15 mouse cellular contexts compared by ENCODE assay signal in genomic region chr17:9773744-9774143, GRCm38 (mm10).
A peak's percentile ranks its signal among the peaks of the same experiment; 100 is the strongest.
DNase-seq lines count a peak whose midpoint lies in the region; ATAC-seq and TF ChIP-seq lines count a peak whose summit lies in the region.
"Had no signal": no experiment of that assay in that cellular context is flagged by ENCODE, and none has a peak within 500 bp of the region (broad histone marks: within the 10 kb centered on the region; RNA-seq: fewer than 3 reads in every experiment).

No protein-coding gene starts in this region.

- WGBS in forebrain, embryonic 10.5 days, result 85% methylated on average over 2 of the region's 2 CpGs
- whole genome bisulfite sequencing in forebrain, embryonic 12.5 days, result 80% methylated on average over 2 of the region's 2 CpGs
- 78% methylated on average over 2 of the region's 2 CpGs for WGBS in kidney, adult 2 months
- 79% methylated on average over 2 of the region's 2 CpGs for WGBS in kidney, embryonic 16.5 days

- TF ChIP-seq CTCF in kidney, adult 2 months (conservative IDR thresholded peaks at IDR 0.05; ENCODE audit: insufficient read depth, insufficient read length, low read depth, low read length), result no peak
- TF ChIP-seq CTCF in testis, adult 2 months (IDR thresholded peaks at IDR 0.05; ENCODE audit: control insufficient read depth, insufficient read depth, insufficient replicate concordance, low read depth, low read length), result no peak

- no peaks in the 10 kb centered on the region for H3K9me3 ChIP-seq in forebrain, embryonic 10.5 days
- no peaks in the 10 kb centered on the region for H3K9me3 ChIP-seq in forebrain, embryonic 12.5 days
- H3K9me3 ChIP-seq in kidney, embryonic 16.5 days (ENCODE audit: low read length), result no peaks in the 10 kb centered on the region

- no peak for TF ChIP-seq POLR2A in kidney, adult 2 months (IDR thresholded peaks at IDR 0.05; ENCODE audit: low read depth, low read length)
- TF ChIP-seq POLR2A in testis, adult 2 months (IDR thresholded peaks at IDR 0.05; ENCODE audit: control insufficient read depth, low read depth, low read length), result no peak

- peak overlapping the region; percentile 87; the same call in 1 of the 2 replicates for H3K27ac ChIP-seq in forebrain, embryonic 10.5 days
- H3K27ac ChIP-seq in forebrain, embryonic 12.5 days, result no peak overlapping the region
- H3K27ac ChIP-seq in kidney, adult 2 months (ENCODE audit: insufficient read depth, low read depth, low read length), result no peak overlapping the region
- H3K27ac ChIP-seq in kidney, embryonic 16.5 days (ENCODE audit: low read length), result no peak overlapping the region
- H3K27ac ChIP-seq in testis, adult 2 months (ENCODE audit: control insufficient read depth, insufficient read depth, low read depth, low read length), result no peak overlapping the region
- H3K27ac ChIP-seq: liver, embryonic 14.5 days had no signal

- no peaks in the 10 kb centered on the region for H3K36me3 ChIP-seq in forebrain, embryonic 10.5 days (replicated peaks)
- no peaks in the 10 kb centered on the region for H3K36me3 ChIP-seq in forebrain, embryonic 12.5 days (replicated peaks)
- no peaks in the 10 kb centered on the region for H3K36me3 ChIP-seq in kidney, adult 2 months (ENCODE audit: control insufficient read depth, insufficient read depth, low read length)
- no peaks in the 10 kb centered on the region for H3K36me3 ChIP-seq in kidney, embryonic 16.5 days (ENCODE audit: insufficient read depth, low read length)
- no peaks in the 10 kb centered on the region for H3K36me3 ChIP-seq in testis, adult 2 months (ENCODE audit: control insufficient read depth, insufficient read depth, low read length)

- ATAC-seq in forebrain, embryonic 12.5 days (ENCODE audit: low FRiP score), result no peak
- no peak for ATAC-seq in kidney, embryonic 16.5 days (ENCODE audit: low FRiP score, low TSS enrichment)

- no peak for DNase-seq in forebrain, embryonic 10.5 days (ENCODE audit: extremely low spot score, low spot score)
- peak; percentile 36 for DNase-seq in kidney, adult 2 months
- no peak for DNase-seq in testis, postnatal 10 days (ENCODE audit: low spot score)
- no peak for DNase-seq in adrenal gland, adult 8-10 months
- DNase-seq in right cerebral cortex, postnatal 25 days, result no peak
- DNase-seq: adrenal gland, postnatal 36 days; cerebellum, adult 2 months; gastrocnemius, postnatal 25 days; kidney, postnatal 10 days; retina, postnatal 1 day; thymus, adult 2 months had no signal

- H3K4me1 ChIP-seq in forebrain, embryonic 10.5 days, result peaks cover 38% of the 10 kb centered on the region
- H3K4me1 ChIP-seq in forebrain, embryonic 12.5 days, result peaks cover 34% of the 10 kb centered on the region
- H3K4me1 ChIP-seq in kidney, adult 2 months (ENCODE audit: control insufficient read depth, insufficient read depth, low read length), result 0 out of 2 replicates have a peak, but pooled peaks cover 4% of the 10 kb centered on the region
- peaks cover 6% of the 10 kb centered on the region for H3K4me1 ChIP-seq in kidney, embryonic 16.5 days (ENCODE audit: insufficient read depth, low read length)
- no peaks in the 10 kb centered on the region; the same call in 1 of the 2 replicates for H3K4me1 ChIP-seq in testis, adult 2 months (ENCODE audit: control insufficient read depth, insufficient read depth, low read length)

- H3K27me3 ChIP-seq in forebrain, embryonic 10.5 days (ENCODE audit: poor library complexity, severe bottlenecking), result no peaks in the 10 kb centered on the region
- no peaks in the 10 kb centered on the region for H3K27me3 ChIP-seq in forebrain, embryonic 12.5 days
- H3K27me3 ChIP-seq in kidney, adult 2 months (replicated peaks; ENCODE audit: control insufficient read depth, insufficient read depth, low read length), result no peaks in the 10 kb centered on the region
- no peaks in the 10 kb centered on the region for H3K27me3 ChIP-seq in kidney, embryonic 16.5 days (ENCODE audit: insufficient read depth, low read length)
- no peaks in the 10 kb centered on the region for H3K27me3 ChIP-seq in testis, adult 2 months (ENCODE audit: control insufficient read depth, insufficient read depth, low read length)

- no peak overlapping the region for H3K9ac ChIP-seq in forebrain, embryonic 12.5 days
- no peak overlapping the region for H3K9ac ChIP-seq in kidney, embryonic 16.5 days (replicated peaks; ENCODE audit: low read length)
- H3K9ac ChIP-seq: liver, embryonic 14.5 days had no signal

- H3K4me2 ChIP-seq in forebrain, embryonic 12.5 days, result no peak overlapping the region
- H3K4me2 ChIP-seq in kidney, embryonic 16.5 days (replicated peaks; ENCODE audit: low read depth, low read length), result no peak overlapping the region

- H3K4me3 ChIP-seq in forebrain, embryonic 10.5 days, result no peak overlapping the region
- no peak overlapping the region for H3K4me3 ChIP-seq in forebrain, embryonic 12.5 days (replicated peaks)
- no peak overlapping the region for H3K4me3 ChIP-seq in kidney, adult 2 months (ENCODE audit: insufficient read depth, low read depth, low read length)
- H3K4me3 ChIP-seq in kidney, embryonic 16.5 days (ENCODE audit: low read length), result no peak overlapping the region
- peak overlapping the region; percentile 33; the same call in 1 of the 2 replicates for H3K4me3 ChIP-seq in testis, adult 2 months (ENCODE audit: control insufficient read depth, low read depth, low read length)
